Mouse (Mus musculus): Measurements from ENCODE around the gene Soga1. TPM values are rescaled to one million over a fixed set of nuclear protein-coding genes. Genes with fewer than 3 reads are reported as not detected.

Gene Soga1
- polyA plus RNA-seq, 1 experiment = 2.1 TPM

DNA sequence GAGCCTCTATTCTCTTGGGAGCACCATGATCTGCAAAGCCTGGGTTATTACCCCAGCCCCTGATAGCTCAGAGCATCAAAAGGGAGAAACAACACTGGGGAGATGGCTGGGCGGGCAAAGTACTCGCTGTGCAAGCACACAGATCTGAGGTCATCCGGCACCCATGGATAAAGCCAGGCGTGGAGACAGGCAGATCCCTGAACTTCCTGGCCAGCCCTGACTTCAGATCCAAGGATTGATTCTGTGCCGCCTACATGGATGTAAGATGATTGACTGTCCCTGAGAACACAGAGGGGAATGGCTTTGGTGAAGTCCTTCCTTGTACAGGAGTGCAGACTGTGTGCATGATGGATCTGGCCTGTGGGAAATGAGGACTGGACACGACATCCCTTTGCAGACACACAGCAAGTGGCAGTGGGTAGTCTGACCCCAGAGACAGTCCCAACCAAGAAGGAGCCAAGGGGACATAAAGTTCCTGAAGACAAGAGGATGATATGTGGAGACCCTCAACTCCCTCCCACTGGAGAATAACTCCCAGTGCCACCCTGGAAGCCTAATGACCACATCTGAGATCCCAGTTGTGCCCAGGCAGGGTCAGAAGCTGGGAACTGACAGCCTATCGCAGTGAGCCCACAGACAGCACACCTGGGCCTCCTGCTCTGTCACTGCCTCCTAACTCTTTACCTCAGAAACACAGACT, 12.2 kb downstream of the Soga1 start:
- WGBS = 68% methylated on average over 7 of the region's 7 CpGs
- no peak for DNase-seq (ENCODE audit: low read depth, low spot score)

DNA sequence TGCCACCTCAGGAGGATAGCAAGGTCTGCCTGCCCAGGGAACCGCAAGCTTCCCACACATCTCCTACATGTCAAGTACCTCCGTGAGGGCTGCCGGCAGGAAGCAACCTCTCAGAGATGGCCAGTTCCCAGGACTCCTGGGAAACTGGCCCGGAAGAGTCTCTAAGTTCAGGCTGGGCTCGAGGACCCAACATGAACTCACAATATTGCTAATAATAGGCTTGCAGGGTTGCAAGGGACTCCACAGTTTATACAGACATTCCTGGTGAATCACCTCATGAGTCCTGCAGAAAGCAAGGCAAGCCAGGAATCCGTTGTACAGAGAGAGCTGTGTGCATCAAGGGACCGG, 13.2 kb downstream of the Soga1 start:
- WGBS = 65% methylated on average over 7 of the region's 7 CpGs

DNA sequence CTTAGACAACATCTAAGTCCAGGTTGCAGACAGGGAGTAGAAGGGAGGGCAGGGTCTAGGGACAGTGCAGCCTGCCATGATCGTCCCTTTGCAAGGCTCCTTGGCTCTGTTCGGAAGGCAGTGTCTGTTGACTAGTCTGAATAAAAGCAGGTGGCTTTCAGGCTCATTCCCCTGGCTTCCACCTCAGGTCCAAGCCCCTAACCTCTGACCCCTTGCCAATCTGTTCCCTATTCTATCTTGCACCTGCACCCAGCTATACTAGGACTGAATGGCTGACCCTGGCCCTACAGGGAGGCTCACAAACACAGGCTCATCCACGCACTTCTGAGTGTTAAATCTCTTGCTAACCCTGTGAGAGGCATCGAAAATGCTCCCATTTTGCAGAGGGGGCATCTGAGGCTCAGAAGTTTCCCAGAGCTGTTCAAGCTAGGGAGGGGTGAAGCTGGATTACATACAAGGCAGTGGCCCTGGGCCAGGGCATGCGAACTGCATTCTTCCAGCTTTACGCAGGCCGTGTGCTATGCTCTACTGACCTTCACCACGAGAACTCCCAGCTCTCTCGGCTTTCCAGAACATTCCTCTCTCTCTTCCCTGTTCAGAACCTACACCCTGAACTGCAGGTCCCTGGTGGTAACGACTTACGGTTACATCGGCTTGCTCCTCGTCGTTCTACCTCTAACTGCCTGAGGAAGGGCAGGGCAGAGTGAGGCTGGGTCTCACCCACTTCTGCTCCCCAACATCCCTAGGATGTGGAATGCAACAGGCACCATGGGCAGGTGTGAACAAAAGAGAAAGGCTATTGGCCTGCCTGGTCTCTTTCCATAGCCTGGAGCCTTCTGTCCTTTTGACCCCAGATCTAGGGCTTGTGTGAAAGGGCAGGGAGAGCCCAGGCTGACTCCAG, 13.8 kb downstream of the Soga1 start:
- no peak for DNase-seq (ENCODE audit: low read depth, low spot score)
- WGBS = 62% methylated on average over 14 of the region's 14 CpGs

More for the DNA sequence above, 13.2 kb downstream of the Soga1 start:
- no peak for DNase-seq (ENCODE audit: low read depth, low spot score)

DNA sequence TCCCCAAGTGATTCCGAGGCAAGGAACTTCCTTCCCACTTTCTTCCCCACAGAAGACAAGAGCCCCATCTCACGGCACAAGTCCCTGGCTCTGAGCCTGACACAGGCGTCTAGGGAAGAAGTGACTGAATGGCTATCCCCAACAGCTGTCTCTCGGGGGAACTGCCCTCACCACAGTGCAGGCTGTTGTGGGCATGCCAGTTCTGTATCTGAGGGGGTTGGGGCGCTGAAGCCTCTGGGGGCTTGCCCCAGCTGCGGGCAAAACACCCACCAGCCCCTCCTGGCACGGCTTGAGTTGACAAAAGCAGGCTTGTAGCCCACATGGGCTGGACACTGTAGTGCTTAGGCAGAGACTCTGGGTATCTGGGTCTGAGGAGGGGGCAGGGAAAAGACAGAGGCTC, 14.9 kb downstream of the Soga1 start:
- WGBS = 64% methylated on average over 7 of the region's 7 CpGs
- DNase-seq (ENCODE audit: low read depth, low spot score) = no peak

DNA sequence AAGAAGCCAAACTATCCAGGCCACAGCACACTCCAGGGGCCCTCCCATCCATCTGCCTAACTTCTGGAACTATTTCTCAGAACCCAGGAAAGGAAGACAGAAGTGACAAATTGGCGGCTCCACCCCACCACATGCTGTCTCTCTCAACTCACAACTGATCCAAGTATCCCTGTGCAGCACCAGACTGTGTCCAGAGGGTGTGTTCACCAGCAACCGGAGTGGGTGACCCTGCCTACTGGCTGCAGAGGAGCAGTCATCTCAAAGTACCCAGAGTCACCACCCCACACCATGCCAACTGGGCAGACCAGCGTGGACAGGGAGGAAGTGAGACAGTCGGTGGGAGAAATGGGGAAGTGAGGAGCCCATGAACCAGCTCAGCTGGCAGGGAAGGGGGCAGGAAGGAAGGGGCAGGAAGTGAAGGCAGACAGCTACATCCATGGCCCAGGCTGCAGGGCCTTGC, 15.8 kb downstream of the Soga1 start:
- 57% methylated on average over 4 of the region's 4 CpGs for WGBS
- no peak for DNase-seq (ENCODE audit: low read depth, low spot score)

- 83% methylated on average over 11 of the region's 11 CpGs for WGBS
- DNase-seq (ENCODE audit: low read depth, low spot score) = no peak
Observed at GRCm38 (mm10) chr2:157060557-157061305, 18.3 kb downstream of the Soga1 start.

- no peak for DNase-seq (ENCODE audit: low read depth, low spot score)
- 91% methylated on average over 14 of the region's 14 CpGs for WGBS
Observed at GRCm38 (mm10) chr2:157060037-157060436, 19.0 kb downstream of the Soga1 start.

DNA sequence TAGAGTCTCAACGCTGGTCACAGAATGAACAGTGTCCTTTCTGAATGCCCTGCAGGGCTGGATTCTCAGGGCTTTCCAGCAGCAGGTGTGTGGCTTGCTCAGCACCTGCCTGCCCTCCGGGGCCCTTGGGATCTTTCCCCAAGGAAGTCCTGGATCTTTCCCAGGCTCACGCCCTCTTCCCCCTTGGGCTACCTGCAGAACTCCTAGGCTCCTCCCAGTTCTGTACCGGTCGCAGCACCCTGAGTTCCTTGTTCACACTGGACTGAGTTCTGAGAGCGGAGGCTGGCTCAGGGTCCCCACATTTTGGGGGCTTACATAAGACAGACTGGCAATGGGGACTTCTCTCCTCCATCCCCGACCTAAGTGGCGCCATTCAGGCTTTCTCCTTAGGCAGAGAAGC, 19.9 kb downstream of the Soga1 start:
- no peak for DNase-seq (ENCODE audit: low read depth, low spot score)
- WGBS = 34% methylated on average over 8 of the region's 8 CpGs

- no peak for DNase-seq (ENCODE audit: low read depth, low spot score)
- WGBS = 9% methylated on average over 18 of the region's 18 CpGs
Observed at GRCm38 (mm10) chr2:157058342-157058998, 20.6 kb downstream of the Soga1 start.

DNA sequence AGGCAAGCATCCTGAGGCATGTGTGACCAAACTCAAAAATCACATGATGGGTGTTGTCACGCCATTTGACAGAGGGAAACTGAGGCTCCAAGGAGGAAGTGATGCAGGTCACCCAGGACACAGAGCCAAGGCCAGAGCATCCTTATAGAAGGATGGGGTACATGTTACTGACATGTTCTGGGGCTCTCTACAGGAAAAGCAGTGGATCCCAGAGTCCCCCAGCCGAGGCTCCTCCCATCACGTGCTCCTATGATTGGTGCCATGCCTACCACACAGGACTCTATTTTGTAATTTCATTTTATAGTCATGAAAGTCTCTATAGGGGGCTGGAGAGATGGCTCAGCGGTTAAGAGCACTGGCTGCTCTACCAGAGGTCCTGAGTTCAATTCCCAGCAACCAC, 21.3 kb downstream of the Soga1 start:
- no peak for DNase-seq (ENCODE audit: low read depth, low spot score)
- 82% methylated on average over 4 of the region's 4 CpGs for WGBS

DNA sequence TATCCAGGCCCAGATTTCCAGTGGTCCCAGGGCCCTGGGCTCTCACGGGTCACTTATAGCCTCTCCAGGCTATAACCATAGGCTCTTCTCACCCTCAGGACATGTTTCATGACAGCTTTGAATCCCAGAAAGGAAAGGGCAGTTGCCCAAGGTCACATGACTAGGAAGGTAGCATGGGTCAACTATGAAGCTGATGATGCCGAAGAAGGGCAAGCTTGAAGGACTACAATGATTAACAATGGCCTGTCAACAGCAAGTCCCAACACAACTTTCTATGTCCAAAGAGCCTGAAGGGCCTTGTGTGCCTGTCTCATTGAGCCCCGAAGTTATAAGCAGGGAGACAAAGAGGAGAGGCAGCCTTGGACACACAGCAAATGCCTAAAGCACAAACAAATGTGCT, 21.9 kb downstream of the Soga1 start:
- WGBS = 77% methylated on average over 3 of the region's 3 CpGs
- DNase-seq (ENCODE audit: low read depth, low spot score) = no peak

DNA sequence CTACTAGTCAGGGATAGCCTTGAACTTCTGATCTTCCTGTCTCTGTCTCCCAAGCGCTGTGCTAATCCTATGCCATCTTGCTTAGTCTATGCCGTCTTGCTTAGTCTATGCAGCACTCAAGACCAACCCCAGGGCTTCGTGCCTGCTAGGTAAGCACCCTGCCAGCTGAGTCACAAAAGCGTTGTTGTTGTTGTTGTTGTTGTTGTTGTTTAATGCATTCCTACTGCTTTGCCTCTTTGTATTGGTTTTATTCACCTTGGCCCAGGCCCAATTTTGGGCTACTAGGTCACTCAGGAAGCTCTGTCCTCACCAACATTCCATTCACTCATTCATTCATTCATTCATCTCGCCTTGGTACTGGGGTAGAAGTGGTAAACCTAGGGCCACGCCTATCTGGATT, 23.3 kb downstream of the Soga1 start:
- WGBS = 90% methylated on average over 6 of the region's 6 CpGs
- no peak for DNase-seq (ENCODE audit: low read depth, low spot score)

DNA sequence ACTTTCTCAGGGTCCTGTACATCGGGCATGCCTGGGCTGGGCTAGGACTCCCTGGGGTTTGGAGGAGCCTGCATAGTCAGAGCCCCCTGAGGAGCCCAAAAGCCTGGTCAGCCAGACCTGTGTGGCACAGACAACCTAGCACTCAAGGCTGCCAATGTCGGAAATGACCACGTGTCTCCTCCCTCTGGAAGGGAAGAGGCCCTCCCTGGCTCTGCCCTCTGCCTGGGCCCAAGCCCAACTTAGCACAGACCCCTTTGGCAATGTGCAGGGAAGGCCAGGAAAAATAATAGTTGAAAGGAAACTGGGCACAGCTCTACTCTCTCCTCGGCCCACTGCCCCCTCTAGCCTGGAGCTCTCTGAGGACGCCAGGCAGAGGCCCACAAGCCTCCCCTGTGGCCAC, 24.2 kb downstream of the Soga1 start:
- 73% methylated on average over 5 of the region's 5 CpGs for WGBS

GRCm38 (mm10) chr2:157054297-157054696, 24.8 kb downstream of the Soga1 start:
- no peak for DNase-seq (ENCODE audit: low read depth, low spot score)
- WGBS = 83% methylated on average over 8 of the region's 8 CpGs

More for the DNA sequence above, 24.2 kb downstream of the Soga1 start:
- DNase-seq (ENCODE audit: low read depth, low spot score) = no peak

DNA sequence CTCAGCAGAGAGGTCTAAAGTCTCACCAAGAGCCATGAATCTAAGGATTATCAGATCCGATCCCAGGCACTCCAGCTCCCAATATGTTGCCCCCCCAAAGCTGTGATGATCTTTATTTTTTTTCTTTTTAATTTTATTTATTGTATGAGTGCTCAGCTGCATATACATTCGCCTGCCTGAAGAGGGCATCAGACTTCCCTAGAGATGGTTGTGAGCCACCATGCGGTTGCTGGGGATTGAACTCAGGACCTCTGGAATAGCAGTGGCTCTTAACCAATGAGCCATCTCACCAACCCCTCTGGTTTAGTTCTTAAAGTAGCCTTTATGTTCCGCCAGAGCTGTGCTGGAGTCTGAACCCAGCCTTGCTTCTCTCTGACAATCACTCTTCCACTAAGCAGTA, 25.3 kb downstream of the Soga1 start:
- no peak for DNase-seq (ENCODE audit: low read depth, low spot score)
- WGBS = 85% methylated on average over 4 of the region's 4 CpGs

GRCm38 (mm10) chr2:157053124-157053523, 25.9 kb downstream of the Soga1 start:
- no peak for DNase-seq (ENCODE audit: low read depth, low spot score)
- WGBS = 96% methylated on average over 5 of the region's 5 CpGs

- no peak for DNase-seq (ENCODE audit: low read depth, low spot score)
- 84% methylated on average over 8 of the region's 8 CpGs for WGBS
Observed at GRCm38 (mm10) chr2:157052448-157052847, 26.6 kb downstream of the Soga1 start.

DNA sequence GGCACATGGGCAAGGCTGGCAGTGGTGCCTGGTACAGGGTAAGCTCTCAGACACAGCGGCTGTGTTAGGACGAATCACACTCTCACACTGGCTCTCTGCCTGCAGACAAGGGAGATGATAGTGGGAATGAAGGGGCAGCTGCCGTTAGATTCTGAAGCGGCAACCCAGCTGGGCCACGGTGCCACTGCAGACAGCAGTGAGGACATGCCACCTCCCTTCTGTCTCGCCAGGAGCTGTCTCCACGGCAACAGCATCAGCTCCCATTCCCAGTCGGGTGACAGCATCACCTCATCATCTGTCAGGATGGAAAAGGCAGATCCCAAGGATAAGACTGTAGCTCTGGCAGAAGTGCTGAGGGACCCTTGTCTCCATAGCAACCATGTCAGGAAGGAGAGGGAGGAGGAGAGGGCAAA, 29.2 kb downstream of the Soga1 start:
- no peak for DNase-seq (ENCODE audit: low read depth, low spot score)
- WGBS = 76% methylated on average over 8 of the region's 8 CpGs

DNA sequence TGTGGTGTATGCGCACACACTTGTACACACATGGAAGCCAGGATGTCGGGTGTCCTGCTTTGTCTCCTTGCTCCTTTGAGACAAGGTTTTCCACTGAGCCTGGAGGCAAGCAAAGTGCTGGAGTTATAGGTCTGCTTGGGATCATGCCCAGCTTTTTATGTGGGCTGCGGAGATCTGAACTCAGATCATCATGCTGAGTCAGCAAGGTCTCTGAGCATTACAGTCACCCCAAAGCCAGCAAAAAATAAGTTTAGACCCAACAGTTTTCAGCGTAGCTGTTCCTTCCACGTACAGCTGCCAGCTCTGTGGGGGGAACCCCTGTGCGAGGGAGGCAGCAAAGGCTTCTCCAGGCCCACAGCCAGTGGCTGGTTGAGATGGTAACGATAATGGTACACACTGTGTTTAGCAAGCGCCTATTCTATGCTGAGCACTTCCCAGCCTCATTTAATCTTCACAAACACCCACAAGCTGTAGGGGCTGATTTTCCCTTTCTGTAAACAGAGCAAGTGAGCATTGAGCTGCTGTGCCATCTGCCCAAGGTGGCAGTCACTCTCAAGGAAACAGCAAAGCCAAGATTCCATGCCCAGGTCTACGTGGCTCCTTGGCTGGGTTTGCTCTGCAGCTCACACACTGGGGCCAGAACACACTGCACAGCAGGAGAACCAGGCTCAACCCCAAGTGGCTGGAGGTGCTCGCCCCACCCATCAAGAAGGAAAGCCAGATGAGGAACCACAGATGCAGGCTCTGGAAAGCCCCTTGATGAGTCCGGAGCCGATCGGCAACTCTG, 30.5 kb downstream of the Soga1 start:
- DNase-seq (ENCODE audit: low read depth, low spot score) = no peak
- WGBS = 80% methylated on average over 13 of the region's 13 CpGs
